Mouse (Mus musculus): ENCODE measurements around the gene Fbxl17. TPM values are rescaled to one million over a fixed set of nuclear protein-coding genes. Genes with fewer than 3 reads are reported as not detected.
A peak's percentile ranks its signal among the peaks of the same experiment; 100 is the strongest.

Fbxl17 gene
- total RNA-seq, 2 experiments from 2014 or later, result 6.6 to 20.4 TPM

- no peak for ATAC-seq (replicated peaks; ENCODE audit: poor library complexity, severe bottlenecking)
Observed at GRCm38 (mm10) chr17:63122427-63122826, 377.4 kb downstream of the Fbxl17 start.

GRCm38 (mm10) chr17:63119701-63120100 is 380.1 kb downstream of the Fbxl17 start:
- ATAC-seq (replicated peaks; ENCODE audit: poor library complexity, severe bottlenecking), result no peak

GRCm38 (mm10) chr17:63119077-63119476 is 380.7 kb downstream of the Fbxl17 start:
- no peak for ATAC-seq (replicated peaks; ENCODE audit: poor library complexity, severe bottlenecking)

GRCm38 (mm10) chr17:63117130-63117529 is 382.7 kb downstream of the Fbxl17 start:
- no peak for ATAC-seq (replicated peaks; ENCODE audit: poor library complexity, severe bottlenecking)

- ATAC-seq (replicated peaks; ENCODE audit: poor library complexity, severe bottlenecking), result no peak
Observed at GRCm38 (mm10) chr17:63114399-63115085, 385.3 kb downstream of the Fbxl17 start.

- no peak for ATAC-seq (replicated peaks; ENCODE audit: poor library complexity, severe bottlenecking)
Observed at GRCm38 (mm10) chr17:63112826-63113225, 387.0 kb downstream of the Fbxl17 start.

- ATAC-seq (replicated peaks; ENCODE audit: poor library complexity, severe bottlenecking), result no peak
Observed at GRCm38 (mm10) chr17:63110994-63111393, 388.8 kb downstream of the Fbxl17 start.

- ATAC-seq (replicated peaks; ENCODE audit: poor library complexity, severe bottlenecking), result no peak
Observed at GRCm38 (mm10) chr17:63110211-63110755, 389.5 kb downstream of the Fbxl17 start.

- no peak for ATAC-seq (replicated peaks; ENCODE audit: poor library complexity, severe bottlenecking)
Observed at GRCm38 (mm10) chr17:63108035-63108434, 391.8 kb downstream of the Fbxl17 start.

- ATAC-seq (replicated peaks; ENCODE audit: poor library complexity, severe bottlenecking), result no peak
Observed at GRCm38 (mm10) chr17:63107515-63107914, 392.3 kb downstream of the Fbxl17 start.

- no peak for ATAC-seq (replicated peaks; ENCODE audit: poor library complexity, severe bottlenecking)
Observed at GRCm38 (mm10) chr17:63095553-63095952, 404.3 kb downstream of the Fbxl17 start.

GRCm38 (mm10) chr17:63095017-63095416 is 404.8 kb downstream of the Fbxl17 start:
- no peak for ATAC-seq (replicated peaks; ENCODE audit: poor library complexity, severe bottlenecking)

GRCm38 (mm10) chr17:63093184-63093583 is 406.6 kb downstream of the Fbxl17 start:
- ATAC-seq (replicated peaks; ENCODE audit: poor library complexity, severe bottlenecking), result peak; percentile 50

GRCm38 (mm10) chr17:63092774-63093173 is 407.0 kb downstream of the Fbxl17 start:
- peak; percentile 79 for ATAC-seq (replicated peaks; ENCODE audit: poor library complexity, severe bottlenecking)

GRCm38 (mm10) chr17:63090112-63090511 is 409.7 kb downstream of the Fbxl17 start:
- no peak for ATAC-seq (replicated peaks; ENCODE audit: poor library complexity, severe bottlenecking)

- ATAC-seq (replicated peaks; ENCODE audit: poor library complexity, severe bottlenecking), result no peak
Observed at GRCm38 (mm10) chr17:63087265-63087664, 412.6 kb downstream of the Fbxl17 start.

GRCm38 (mm10) chr17:63086526-63086925 is 413.3 kb downstream of the Fbxl17 start:
- no peak for ATAC-seq (replicated peaks; ENCODE audit: poor library complexity, severe bottlenecking)

- no peak for ATAC-seq (replicated peaks; ENCODE audit: poor library complexity, severe bottlenecking)
Observed at GRCm38 (mm10) chr17:63085227-63085626, 414.6 kb downstream of the Fbxl17 start.

- ATAC-seq (replicated peaks; ENCODE audit: poor library complexity, severe bottlenecking), result no peak
Observed at GRCm38 (mm10) chr17:63079087-63079486, 420.7 kb downstream of the Fbxl17 start.

- no peak for ATAC-seq (replicated peaks; ENCODE audit: poor library complexity, severe bottlenecking)
Observed at GRCm38 (mm10) chr17:63077509-63077908, 422.3 kb downstream of the Fbxl17 start.

- no peak for ATAC-seq (replicated peaks; ENCODE audit: poor library complexity, severe bottlenecking)
Observed at GRCm38 (mm10) chr17:63076661-63077060, 423.2 kb downstream of the Fbxl17 start.

- ATAC-seq (replicated peaks; ENCODE audit: poor library complexity, severe bottlenecking), result no peak
Observed at GRCm38 (mm10) chr17:63076037-63076426, 423.8 kb downstream of the Fbxl17 start.

Measured in granulocyte monocyte progenitor cell, adult 5-6 weeks (primary cell).